Mouse (Mus musculus) heart, embryonic 16.5 days (tissue): ENCODE measurements around the gene Hist1h1c. TPM values are rescaled to one million over a fixed set of nuclear protein-coding genes. Genes with fewer than 3 reads are reported as not detected.
A peak's percentile ranks its signal among the peaks of the same experiment; 100 is the strongest.

Experiments
- ATAC-seq: fragments of 200-750 bp; cut with Nextera tagmentation; replicated peaks from 2 replicates; pipeline ENCODE4 v1.8.0; 2017; ENCODE audit warnings: moderate number of reproducible peaks; ENCODE audit not compliant: insufficient read depth, low FRiP score; ENCODE audit errors: extremely low read depth
- H3K27ac ChIP-seq: fragments of 300-500 bp; sonication (generic); 2 replicates; pipeline ENCODE4 v1.5.1; 2014; ENCODE audit warnings: mild to moderate bottlenecking, low read length, control low read depth, moderate library complexity
- H3K27me3 ChIP-seq: fragments of 300-500 bp; sonication (generic); 2 replicates; pipeline ENCODE4 v1.6.1; 2014; ENCODE audit warnings: low read length, mixed read lengths; ENCODE audit not compliant: control insufficient read depth, insufficient read depth
- H3K36me3 ChIP-seq: fragments of 300-500 bp; sonication (generic); 2 replicates; pipeline ENCODE4 v1.6.1; 2014; ENCODE audit not compliant: control insufficient read depth, insufficient read depth
- H3K4me1 ChIP-seq: fragments of 300-500 bp; sonication (generic); 2 replicates; pipeline ENCODE4 v1.6.1; 2014; ENCODE audit warnings: low read length, mixed read lengths; ENCODE audit not compliant: control insufficient read depth, insufficient read depth
- H3K4me2 ChIP-seq: fragments of 300-500 bp; sonication (generic); 2 replicates; pipeline ENCODE4 v1.6.1; 2014; ENCODE audit warnings: low read depth, mild to moderate bottlenecking, control low read depth, low read length
- H3K4me3 ChIP-seq: fragments of 300-500 bp; sonication (generic); 2 replicates; pipeline ENCODE4 v1.5.1; 2014; ENCODE audit warnings: mild to moderate bottlenecking, control low read depth, low read length
- H3K9ac ChIP-seq: fragments of 300-500 bp; sonication (generic); 2 replicates; pipeline ENCODE4 v1.6.1; 2014; ENCODE audit warnings: low read length, control low read depth
- H3K9me3 ChIP-seq: fragments of 300-500 bp; sonication (generic); replicated peaks from 2 replicates; pipeline ENCODE4 v1.6.1; 2016; ENCODE audit warnings: low read length; ENCODE audit not compliant: control insufficient read depth
- WGBS: fragments of 180-500 bp; shearing (Covaris S2); extraction: QIAGEN DNeasy Blood & Tissue Kit; methylation state at CpG from one replicate; pipeline ENCODE4 v1.1.7; 2014; 5-methylcytosine and 5-hydroxymethylcytosine counted together
- polyA plus RNA-seq: library from polyadenylated mRNA; unstranded; fragments of >200 nt; fragmentation: Nextera tagmentation; extraction: Ambion mirVana; gene quantifications from 2 replicates; pipeline ENCODE4 v1.2.1, GENCODE M21; 2015

The Hist1h1c gene
- 38.0 and 38.5 TPM in 2 replicates for polyA plus RNA-seq

- Histone ChIP-seq H3K4me2 (peak within 1 kb of the TSS; percentile 95), H3K9ac (peak within 1 kb of the TSS; percentile 92), H3K4me1 (peaks cover 16% of the 10 kb centered on the region), H3K36me3 (no peaks in the 10 kb centered on the region), H3K27ac (peak within 1 kb of the TSS; percentile 99), H3K27me3 (no peaks in the 10 kb centered on the region), H3K9me3 (no peaks in the 10 kb centered on the region), H3K4me3 (peak within 1 kb of the TSS; percentile 74)
- under 1% methylated on average over 29 of the region's 38 CpGs for WGBS
- ATAC-seq, result peak; percentile 87
Observed at GRCm38 (mm10) chr13:23738677-23739068, at the start of gene Hist1h1c. Gene Hist1h1c (plus strand): TSS chr13:23738808.

GRCm38 (mm10) chr13:23688956-23689355 is 49.7 kb upstream of the Hist1h1c start:
- WGBS, result 92% methylated on average over 2 of the region's 2 CpGs
- Histone ChIP-seq H3K4me3 (no peak overlapping the region), H3K9ac (no peak overlapping the region), H3K27ac (no peak overlapping the region), H3K36me3 (no peaks in the 10 kb centered on the region), H3K27me3 (no peaks in the 10 kb centered on the region), H3K9me3 (no peaks in the 10 kb centered on the region), H3K4me2 (no peak overlapping the region), H3K4me1 (peaks cover 10% of the 10 kb centered on the region; the same call in 1 of the 2 replicates)
- no peak for ATAC-seq

GRCm38 (mm10) chr13:23689459-23689858 is 49.1 kb upstream of the Hist1h1c start:
- H3K27me3 ChIP-seq, result no peaks in the 10 kb centered on the region
- no peaks in the 10 kb centered on the region for H3K36me3 ChIP-seq
- no peak overlapping the region for H3K9ac ChIP-seq
- peaks cover 10% of the 10 kb centered on the region; the same call in 1 of the 2 replicates for H3K4me1 ChIP-seq
- no peaks in the 10 kb centered on the region for H3K9me3 ChIP-seq
- no peak overlapping the region for H3K4me2 ChIP-seq
- no peak overlapping the region for H3K27ac ChIP-seq
- 46% methylated on average over 2 of the region's 2 CpGs for WGBS
- ATAC-seq, result no peak
- H3K4me3 ChIP-seq, result no peak overlapping the region

- no peak for ATAC-seq
- Histone ChIP-seq H3K9ac (no peak overlapping the region), H3K27ac (no peak overlapping the region), H3K4me2 (no peak overlapping the region), H3K36me3 (no peaks in the 10 kb centered on the region), H3K4me1 (peaks cover 5% of the 10 kb centered on the region; the same call in 1 of the 2 replicates), H3K27me3 (no peaks in the 10 kb centered on the region), H3K9me3 (no peaks in the 10 kb centered on the region), H3K4me3 (no peak overlapping the region)
- 73% methylated on average over 6 of the region's 6 CpGs for WGBS
Observed at GRCm38 (mm10) chr13:23693856-23694440, 44.7 kb upstream of the Hist1h1c start.

GRCm38 (mm10) chr13:23694956-23695355 is 43.7 kb upstream of the Hist1h1c start:
- no peak overlapping the region for H3K4me2 ChIP-seq
- no peak for ATAC-seq
- H3K4me1 ChIP-seq, result peaks cover 6% of the 10 kb centered on the region; the same call in 1 of the 2 replicates
- WGBS, result 90% methylated on average over 9 of the region's 9 CpGs
- no peaks in the 10 kb centered on the region for H3K9me3 ChIP-seq
- no peak overlapping the region for H3K4me3 ChIP-seq
- no peaks in the 10 kb centered on the region for H3K27me3 ChIP-seq
- no peak overlapping the region for H3K27ac ChIP-seq
- H3K36me3 ChIP-seq, result no peaks in the 10 kb centered on the region
- H3K9ac ChIP-seq, result no peak overlapping the region

GRCm38 (mm10) chr13:23695514-23695913 is 43.1 kb upstream of the Hist1h1c start, which contains the start of gene Hist1h1t:
Gene Hist1h1t (plus strand): TSS chr13:23695814.
- H3K27me3 ChIP-seq, result no peaks in the 10 kb centered on the region
- no peaks in the 10 kb centered on the region for H3K9me3 ChIP-seq
- peaks cover 6% of the 10 kb centered on the region; the same call in 1 of the 2 replicates for H3K4me1 ChIP-seq
- H3K36me3 ChIP-seq, result no peaks in the 10 kb centered on the region
- no peak within 1 kb of the TSS for H3K9ac ChIP-seq
- ATAC-seq, result no peak
- WGBS, result 48% methylated on average over 13 of the region's 13 CpGs
- H3K4me2 ChIP-seq, result peak within 1 kb of the TSS; percentile 29
- no peak within 1 kb of the TSS for H3K4me3 ChIP-seq
- 0 out of 2 replicates have a peak within 1 kb of the TSS, but pooled peaks have one; percentile 5 for H3K27ac ChIP-seq

- no peak for ATAC-seq
- H3K27ac ChIP-seq, result 0 out of 2 replicates have a peak overlapping the region, but pooled peaks have one; percentile 5
- WGBS, result 49% methylated on average over 15 of the region's 15 CpGs
- H3K4me1 ChIP-seq, result peaks cover 6% of the 10 kb centered on the region; the same call in 1 of the 2 replicates
- no peak overlapping the region for H3K4me3 ChIP-seq
- peak overlapping the region; percentile 29 for H3K4me2 ChIP-seq
- no peaks in the 10 kb centered on the region for H3K36me3 ChIP-seq
- H3K9ac ChIP-seq, result no peak overlapping the region
- no peaks in the 10 kb centered on the region for H3K9me3 ChIP-seq
- no peaks in the 10 kb centered on the region for H3K27me3 ChIP-seq
Observed at GRCm38 (mm10) chr13:23696061-23696474, 42.5 kb upstream of the Hist1h1c start.

GRCm38 (mm10) chr13:23697491-23698299 is 40.9 kb upstream of the Hist1h1c start:
- Histone ChIP-seq H3K4me1 (peaks cover 6% of the 10 kb centered on the region; the same call in 1 of the 2 replicates), H3K4me2 (peak overlapping the region; percentile 85), H3K27ac (peak overlapping the region; percentile 92), H3K9me3 (no peaks in the 10 kb centered on the region), H3K9ac (peak overlapping the region; percentile 68), H3K27me3 (no peaks in the 10 kb centered on the region), H3K36me3 (no peaks in the 10 kb centered on the region), H3K4me3 (peak overlapping the region; percentile 59)
- ATAC-seq, result peak; percentile 12
- 1% methylated on average over 23 of the region's 32 CpGs for WGBS

- Histone ChIP-seq H3K36me3 (no peaks in the 10 kb centered on the region), H3K27ac (peak within 1 kb of the TSS; percentile 92), H3K9me3 (no peaks in the 10 kb centered on the region), H3K4me1 (peaks cover 6% of the 10 kb centered on the region; the same call in 1 of the 2 replicates), H3K4me3 (peak within 1 kb of the TSS; percentile 59), H3K4me2 (peak within 1 kb of the TSS; percentile 85), H3K27me3 (no peaks in the 10 kb centered on the region), H3K9ac (peak within 1 kb of the TSS; percentile 68)
- under 1% methylated on average over 20 of the region's 22 CpGs for WGBS
- peak; percentile 96 for ATAC-seq
Observed at GRCm38 (mm10) chr13:23698300-23698693, 40.3 kb upstream of the Hist1h1c start, which contains the start of gene Hist1h4c. Gene Hist1h4c (minus strand): TSS chr13:23698454.
